Mouse (Mus musculus) embryonic stem cell, embryonic (primary cell): Measurements from ENCODE around the gene Hpd.

Experiments used
- CTCF ChIA-PET, 4 experiments: fragments of 300-600 bp in 2 of 4; fragments of 350-600 bp in 2 of 4; sonication (Branson Sonifier 250); formaldehyde crosslinking; loops; one replicate each; lab custom pipeline; 2022; ENCODE audit warnings: inconsistent platforms in 2 of 4; lab: Charles Lee
- POLR2A ChIA-PET, 4 experiments: fragments of 300-600 bp in 2 of 4; fragments of 350-600 bp in 2 of 4; sonication (Branson Sonifier 250); formaldehyde crosslinking; loops; one replicate each; lab custom pipeline; 2022; ENCODE audit warnings: antibody characterized with exemption in 4 of 4, inconsistent platforms in 1 of 4; lab: Charles Lee

Hpd gene

GRCm38 (mm10) chr5:123135471-123136360 is 46.8 kb downstream of the Hpd start:
- ChIA-PET POLR2A (interaction anchor here (0.8 to 11.5 kb wide), 42 partner anchors 9 to 1540 kb away, joined by 3 to 473 read pairs (median 4); partner anchors contain the start of genes Mlxip (in 2 of the 4), Orai1 (in 2 of the 4), Setd1b (in 2 of the 4) and Anapc5 (in 1 of the 4)), CTCF (interaction anchor here (0.6 to 8.8 kb wide), 19 partner anchors 11 to 72 kb away, joined by 3 to 427 read pairs (median 29); partner anchors contain the start of gene Psmd9 (in 2 of the 4))

- ChIA-PET CTCF (interaction anchor here (0.5 to 8.8 kb wide), 24 partner anchors 13 to 94 kb away, joined by 3 to 427 read pairs (median 25); partner anchors contain the start of gene Psmd9 (in 2 of the 4)), POLR2A (interaction anchor here (0.5 to 11.5 kb wide), 48 partner anchors 11 to 892 kb away, joined by 3 to 473 read pairs (median 4); partner anchors contain the start of genes Mlxip (in 2 of the 4), Orai1 (in 2 of the 4), Setd1b (in 2 of the 4) and Anapc5 (in 1 of the 4))
Measured at GRCm38 (mm10) chr5:123134875-123135382, 47.6 kb downstream of the Hpd start.

- CTCF ChIA-PET, result interaction anchor here (0.5 to 8.8 kb wide), 43 partner anchors 10 to 595 kb away, joined by 3 to 427 read pairs (median 6); partner anchors contain the start of gene Psmd9 (in 2 of the 4)
- POLR2A ChIA-PET, result interaction anchor here (0.5 to 11.5 kb wide), 59 partner anchors 7 to 972 kb away, joined by 3 to 473 read pairs (median 4); partner anchors contain the start of genes Setd1b (in 3 of the 4), Mlxip (in 2 of the 4), Orai1 (in 2 of the 4) and Anapc5 (in 1 of the 4)
Measured at GRCm38 (mm10) chr5:123134186-123134874, 48.2 kb downstream of the Hpd start.

- POLR2A ChIA-PET, result interaction anchor here (0.5 to 11.5 kb wide), 37 partner anchors 8 to 971 kb away, joined by 3 to 473 read pairs (median 6); partner anchors contain the start of genes Setd1b (in 3 of the 4), Diablo (in 1 of the 4), Orai1 (in 1 of the 4) and Psmd9 (in 1 of the 4)
- CTCF ChIA-PET, result interaction anchor here (0.6 to 8.8 kb wide), 52 partner anchors 9 to 799 kb away, joined by 3 to 427 read pairs (median 6); partner anchors contain the start of genes Psmd9 (in 2 of the 4) and Setd1b (in 1 of the 4)
Measured at GRCm38 (mm10) chr5:123133784-123134143, 48.8 kb downstream of the Hpd start.

GRCm38 (mm10) chr5:123133083-123133783 is 49.3 kb downstream of the Hpd start:
- POLR2A ChIA-PET, result interaction anchor here (0.6 to 11.5 kb wide), 39 partner anchors 9 to 1190 kb away, joined by 3 to 473 read pairs (median 6); partner anchors contain the start of genes Setd1b (in 3 of the 4), Orai1 (in 1 of the 4) and Psmd9 (in 1 of the 4)
- CTCF ChIA-PET, result interaction anchor here (0.6 to 8.8 kb wide), 78 partner anchors 8 to 1337 kb away, joined by 3 to 427 read pairs (median 5); partner anchors contain the start of genes Psmd9 (in 2 of the 4), Orai1 (in 1 of the 4), Setd1b (in 1 of the 4) and Tctn1 (in 1 of the 4)

- ChIA-PET POLR2A (interaction anchor here (0.5 to 11.5 kb wide), 43 partner anchors 11 to 1190 kb away, joined by 3 to 473 read pairs (median 5); partner anchors contain the start of genes Psmd9 (in 2 of the 4) and Setd1b (in 2 of the 4)), CTCF (interaction anchor here (0.5 to 8.8 kb wide), 96 partner anchors 8 to 1338 kb away, joined by 3 to 427 read pairs (median 4); partner anchors contain the start of genes Hpd (in 2 of the 4), Psmd9 (in 2 of the 4), Orai1 (in 1 of the 4) and Setd1b (in 1 of the 4))
Measured at GRCm38 (mm10) chr5:123132308-123133071, 50.0 kb downstream of the Hpd start, which contains the start of gene Rhof. Gene Rhof, minus strand, starts transcription at chr5:123132692.

GRCm38 (mm10) chr5:123130814-123131148 is 51.7 kb downstream of the Hpd start:
- ChIA-PET POLR2A (interaction anchor here in 3 of 4 experiments (5.5 to 11.5 kb wide), 4 partner anchors 16 to 27 kb away, joined by 53 to 411 read pairs (median 179); partner anchors contain the start of gene Setd1b (in 1 of the 3)), CTCF (interaction anchor here in 2 of 4 experiments (2.2 to 8.8 kb wide), 4 partner anchors 10 to 25 kb away, joined by 48 to 427 read pairs (median 186); no protein-coding TSS in a partner anchor)

GRCm38 (mm10) chr5:123130030-123130813 is 52.3 kb downstream of the Hpd start:
- ChIA-PET CTCF (interaction anchor here in 1 of 4 experiments (4.5 kb wide), 1 partner anchor 19 kb away, joined by 18 read pairs; no protein-coding TSS in a partner anchor), POLR2A (interaction anchor here in 2 of 4 experiments (1.4 to 2.4 kb wide), 2 partner anchors 10 to 29 kb away, joined by 3 to 8 read pairs; no protein-coding TSS in a partner anchor)

- POLR2A ChIA-PET, result interaction anchor here in 3 of 4 experiments (0.6 to 2.4 kb wide), 9 partner anchors 9 to 242 kb away, joined by 3 to 8 read pairs (median 3); partner anchors contain the start of gene Wdr66 (in 1 of the 3)
- CTCF ChIA-PET, result interaction anchor here (0.6 to 4.5 kb wide), 10 partner anchors 20 to 142 kb away, joined by 3 to 18 read pairs (median 6); no protein-coding TSS in a partner anchor
Measured at GRCm38 (mm10) chr5:123129170-123129757, 53.3 kb downstream of the Hpd start.

GRCm38 (mm10) chr5:123128426-123129169 is 53.9 kb downstream of the Hpd start:
- ChIA-PET CTCF (interaction anchor here (0.6 to 4.5 kb wide), 14 partner anchors 9 to 141 kb away, joined by 3 to 18 read pairs (median 4); no protein-coding TSS in a partner anchor), POLR2A (interaction anchor here (0.6 to 2.4 kb wide), 12 partner anchors 8 to 278 kb away, joined by 3 to 8 read pairs (median 3); partner anchors contain the start of gene Wdr66 (in 1 of the 4))

- POLR2A ChIA-PET, result interaction anchor here in 2 of 4 experiments (0.6 to 2.0 kb wide), 11 partner anchors 9 to 132 kb away, joined by 3 to 8 read pairs (median 3); partner anchors contain the start of gene Psmd9 (in 1 of the 2)
- CTCF ChIA-PET, result interaction anchor here in 3 of 4 experiments (0.6 to 4.5 kb wide), 12 partner anchors 11 to 356 kb away, joined by 3 to 18 read pairs (median 4); no protein-coding TSS in a partner anchor
Measured at GRCm38 (mm10) chr5:123127031-123127430, 55.5 kb downstream of the Hpd start.

GRCm38 (mm10) chr5:123125638-123126406 is 56.7 kb downstream of the Hpd start:
- CTCF ChIA-PET, result interaction anchor here in 3 of 4 experiments (0.6 to 4.5 kb wide), 8 partner anchors 11 to 252 kb away, joined by 3 to 18 read pairs (median 4); no protein-coding TSS in a partner anchor
- POLR2A ChIA-PET, result interaction anchor here in 2 of 4 experiments (1.0 to 2.0 kb wide), 5 partner anchors 7 to 46 kb away, joined by 3 to 7 read pairs (median 3); no protein-coding TSS in a partner anchor
